Mouse (Mus musculus): Measurements from ENCODE around the gene Kars.

GRCm38 (mm10) chr8:112011816-112012242 is 706 bp upstream of the Kars start:
- TF ChIP-seq POLR2A (IDR thresholded peaks at IDR 0.05; ENCODE audit: low read depth, low read length) = no peak
- TF ChIP-seq CTCF (IDR thresholded peaks at IDR 0.05; ENCODE audit: extremely low read depth, insufficient read depth, insufficient read length, insufficient replicate concordance) = no peak

Measured in spleen, adult 2 months (tissue).